Mouse (Mus musculus): ENCODE results near the gene Cryzl1.

The Cryzl1 gene

GRCm38 (mm10) chr16:91688619-91689334 lies 40.0 kb downstream of the Cryzl1 start, which contains the start of gene Donson:
Gene Donson, minus strand, starts transcription at chr16:91688770.
- in situ Hi-C loops (cut with MboI, MseI) = loop anchor here (5.0 kb wide), 1 partner anchor 39 kb away; the partner anchor contains the start of genes Cryzl1 and Itsn1

GRCm38 (mm10) chr16:91688023-91688618 lies 40.7 kb downstream of the Cryzl1 start:
- in situ Hi-C loops (cut with MboI, MseI) = loop anchor here (5.0 kb wide), 1 partner anchor 39 kb away; the partner anchor contains the start of genes Cryzl1 and Itsn1

- in situ Hi-C loops (cut with MboI, MseI) = loop anchor here (5.0 kb wide), 1 partner anchor 41 kb away; the partner anchor contains the start of genes Cryzl1 and Itsn1
These were observed 42.4 kb downstream of the Cryzl1 start for GRCm38 (mm10) chr16:91686369-91686768.

GRCm38 (mm10) chr16:91685526-91685925 lies 43.2 kb downstream of the Cryzl1 start:
- in situ Hi-C loops (cut with MboI, MseI) = loop anchor here (5.0 kb wide), 1 partner anchor 42 kb away; the partner anchor contains the start of genes Cryzl1 and Itsn1

- in situ Hi-C loops (cut with MboI, MseI) = no loop called here
These were observed 48.1 kb downstream of the Cryzl1 start for GRCm38 (mm10) chr16:91680656-91681055.

GRCm38 (mm10) chr16:91678147-91678911 lies 50.4 kb downstream of the Cryzl1 start:
- in situ Hi-C loops (cut with MboI, MseI) = no loop called here

- in situ Hi-C loops (cut with MboI, MseI) = loop anchor here (5.0 kb wide), 1 partner anchor 37 kb away; no protein-coding TSS in a partner anchor
These were observed 54.3 kb downstream of the Cryzl1 start for GRCm38 (mm10) chr16:91674500-91674899.

GRCm38 (mm10) chr16:91663795-91664194 lies 65.0 kb downstream of the Cryzl1 start:
- in situ Hi-C loops (cut with MboI, MseI) = loop anchor here (10.0 kb wide), 2 partner anchors 629 to 1409 kb away; no protein-coding TSS in a partner anchor

- in situ Hi-C loops (cut with MboI, MseI) = loop anchor here (10.0 kb wide), 2 partner anchors 628 to 1408 kb away; no protein-coding TSS in a partner anchor
These were observed 66.4 kb downstream of the Cryzl1 start for GRCm38 (mm10) chr16:91662336-91662735.

- in situ Hi-C loops (cut with MboI, MseI) = loop anchor here (10.0 kb wide), 2 partner anchors 627 to 1407 kb away; no protein-coding TSS in a partner anchor
These were observed 67.4 kb downstream of the Cryzl1 start for GRCm38 (mm10) chr16:91661397-91661796.

GRCm38 (mm10) chr16:91659798-91660197 lies 69.0 kb downstream of the Cryzl1 start:
- in situ Hi-C loops (cut with MboI, MseI) = loop anchor here (10.0 kb wide), 2 partner anchors 625 to 1405 kb away; no protein-coding TSS in a partner anchor

- in situ Hi-C loops (cut with MboI, MseI) = no loop called here
These were observed 70.3 kb downstream of the Cryzl1 start for GRCm38 (mm10) chr16:91658471-91658870.

- in situ Hi-C loops (cut with MboI, MseI) = no loop called here
These were observed 71.5 kb downstream of the Cryzl1 start for GRCm38 (mm10) chr16:91657285-91657684.

- in situ Hi-C loops (cut with MboI, MseI) = no loop called here
These were observed 73.5 kb downstream of the Cryzl1 start for GRCm38 (mm10) chr16:91655285-91655684.

- in situ Hi-C loops (cut with MboI, MseI) = no loop called here
These were observed 76.6 kb downstream of the Cryzl1 start for GRCm38 (mm10) chr16:91652191-91652590.

GRCm38 (mm10) chr16:91649781-91650180 lies 79.0 kb downstream of the Cryzl1 start:
- in situ Hi-C loops (cut with MboI, MseI) = no loop called here

- in situ Hi-C loops (cut with MboI, MseI) = no loop called here
These were observed 79.5 kb downstream of the Cryzl1 start for GRCm38 (mm10) chr16:91649246-91649645.

GRCm38 (mm10) chr16:91648220-91648550 lies 80.6 kb downstream of the Cryzl1 start:
- in situ Hi-C loops (cut with MboI, MseI) = no loop called here

GRCm38 (mm10) chr16:91647461-91648219 lies 81.1 kb downstream of the Cryzl1 start, which contains the start of gene Son:
Gene Son, plus strand, starts transcription at chr16:91647506.
- in situ Hi-C loops (cut with MboI, MseI) = no loop called here

GRCm38 (mm10) chr16:91646681-91647419 lies 81.9 kb downstream of the Cryzl1 start, which contains the start of gene Gart:
Gene Gart, minus strand, starts transcription at chr16:91646952.
- in situ Hi-C loops (cut with MboI, MseI) = no loop called here
